Mouse (Mus musculus) frontal cortex, adult 2 months (tissue): ENCODE measurements at regions not wholly inside any gene's neighbourhood (a gene's known extent, or its start where the extent isn't known, plus 50 kb on each side); places are given as distances from the start of the nearest gene placed in this dataset.

Experiments used
- DNase-seq, 2 experiments: peaks; one replicate each; pipeline ENCODE4 v3.0.0; 2022; ENCODE audit warnings: low spot score in 1 of 2; ENCODE audit errors: extremely low spot score in 1 of 2

- peak in 1 of 2 experiments; percentile 16 for DNase-seq
Observed at GRCm38 (mm10) chr15:24778234-24778633, 635.3 kb downstream of the Basp1 start.

GRCm38 (mm10) chr15:24751480-24752157 is 661.9 kb downstream of the Basp1 start:
- peak in 1 of 2 experiments; percentile 8 for DNase-seq

GRCm38 (mm10) chr15:24743240-24743639 is 670.3 kb downstream of the Basp1 start:
- DNase-seq: no peak

- no peak for DNase-seq
Observed at GRCm38 (mm10) chr15:24725170-24725569, 688.4 kb downstream of the Basp1 start.

- DNase-seq: peak in 1 of 2 experiments; percentile 68
Observed at GRCm38 (mm10) chr15:24724664-24725063, 688.9 kb downstream of the Basp1 start.

- peak; percentile 82 to 86 for DNase-seq
Observed at GRCm38 (mm10) chr15:24720346-24720745, 693.2 kb downstream of the Basp1 start.

GRCm38 (mm10) chr15:24682167-24682566 is 731.4 kb downstream of the Basp1 start:
- DNase-seq: no peak

GRCm38 (mm10) chr15:24648938-24649337 is 764.6 kb downstream of the Basp1 start:
- DNase-seq: peak in 1 of 2 experiments; percentile 54

- DNase-seq: no peak
Observed at GRCm38 (mm10) chr15:24635620-24636019, 777.9 kb downstream of the Basp1 start.

GRCm38 (mm10) chr15:24596242-24596641 is 817.3 kb downstream of the Basp1 start:
- DNase-seq: peak; percentile 6 to 79

GRCm38 (mm10) chr15:24588943-24589342 is 824.6 kb downstream of the Basp1 start:
- DNase-seq: peak; percentile 41 to 85

- DNase-seq: peak in 1 of 2 experiments; percentile 36
Observed at GRCm38 (mm10) chr15:24566981-24567380, 846.6 kb downstream of the Basp1 start.

- DNase-seq: peak in 1 of 2 experiments; percentile 17
Observed at GRCm38 (mm10) chr15:24556806-24557205, 856.8 kb downstream of the Basp1 start.

- DNase-seq: peak in 1 of 2 experiments; percentile 31
Observed at GRCm38 (mm10) chr15:24550108-24550507, 863.5 kb downstream of the Basp1 start.

- no peak for DNase-seq
Observed at GRCm38 (mm10) chr15:24530065-24530464, 883.5 kb downstream of the Basp1 start.

- DNase-seq: peak in 1 of 2 experiments; percentile 31
Observed at GRCm38 (mm10) chr15:24527379-24527778, 886.2 kb downstream of the Basp1 start.

- DNase-seq: no peak
Observed at GRCm38 (mm10) chr15:24513926-24514325, 899.6 kb downstream of the Basp1 start.

- DNase-seq: peak in 1 of 2 experiments; percentile 32
Observed at GRCm38 (mm10) chr15:24501907-24502559, 911.5 kb downstream of the Basp1 start.

- DNase-seq: no peak
Observed at GRCm38 (mm10) chr15:24486235-24486634, 927.3 kb downstream of the Basp1 start.

- DNase-seq: no peak
Observed at GRCm38 (mm10) chr15:24468239-24468638, 945.3 kb downstream of the Basp1 start.

- DNase-seq: peak; percentile 16 to 39
Observed at GRCm38 (mm10) chr15:24457726-24458125, 955.8 kb downstream of the Basp1 start.

- no peak for DNase-seq
Observed at GRCm38 (mm10) chr15:24433083-24433482, 980.5 kb downstream of the Basp1 start.
